Mouse (Mus musculus): Measurements from ENCODE around the gene Itih4. TPM values are rescaled to one million over a fixed set of nuclear protein-coding genes. Genes with fewer than 3 reads are reported as not detected.

Gene Itih4
- polyA plus RNA-seq, 1 experiment = 0.21 TPM

GRCm38 (mm10) chr14:30857990-30858389 is 28.3 kb upstream of the Itih4 start:
- peak; percentile 32; the same call in 1 of the 2 replicates for TF ChIP-seq CTCF (IDR thresholded peaks at IDR 0.05; ENCODE audit: control insufficient read depth, insufficient read depth, insufficient replicate concordance, low read depth, low read length)
- TF ChIP-seq POLR2A (IDR thresholded peaks at IDR 0.05; ENCODE audit: control insufficient read depth, low read depth, low read length) = no peak
- Histone ChIP-seq H3K4me1 (ENCODE audit: control insufficient read depth, insufficient read depth, low read length) (no peaks in the 10 kb centered on the region), H3K27ac (ENCODE audit: control insufficient read depth, insufficient read depth, low read depth, low read length) (no peak overlapping the region), H3K36me3 (ENCODE audit: control insufficient read depth, insufficient read depth, low read length) (no peaks in the 10 kb centered on the region), H3K4me3 (ENCODE audit: control insufficient read depth, low read depth, low read length) (no peak overlapping the region), H3K27me3 (ENCODE audit: control insufficient read depth, insufficient read depth, low read length) (no peaks in the 10 kb centered on the region)

DNA sequence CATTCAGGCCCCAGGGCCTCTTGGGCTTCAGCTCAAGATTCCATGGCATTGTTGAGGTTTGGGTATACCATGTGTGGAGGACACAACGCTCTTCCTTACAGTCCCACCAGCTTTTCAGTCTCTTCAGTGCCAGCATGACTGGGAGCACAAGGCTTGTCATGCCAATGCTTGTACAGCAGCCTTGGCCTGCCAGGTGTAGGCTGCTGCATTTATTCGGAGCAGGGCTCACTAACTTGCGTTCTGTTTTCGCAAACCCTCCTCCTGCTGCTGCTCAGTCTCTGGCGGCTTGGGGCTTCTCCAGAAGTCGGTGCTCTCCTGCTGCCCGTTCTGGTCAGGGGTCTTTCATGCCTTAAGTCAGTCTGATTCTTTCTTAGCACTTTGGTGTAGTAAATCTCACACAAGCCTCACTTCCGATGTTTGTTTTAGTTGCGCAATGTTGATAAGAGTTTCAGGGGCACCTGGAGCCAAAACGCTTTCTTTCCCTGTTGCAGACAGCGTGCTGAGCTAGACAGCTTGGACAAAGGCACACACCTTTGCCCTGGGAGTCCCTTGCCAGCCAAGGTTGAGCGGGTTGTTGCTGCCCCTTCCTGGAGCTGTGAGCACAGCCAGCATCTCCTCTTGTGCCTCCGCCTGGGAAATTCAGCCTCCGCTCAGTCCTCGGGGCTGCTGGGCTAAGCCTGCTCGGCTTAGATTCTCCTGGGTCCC is 24.7 kb upstream of the Itih4 start:
- no peak overlapping the region for H3K27ac ChIP-seq (ENCODE audit: control insufficient read depth, insufficient read depth, low read depth, low read length)

GRCm38 (mm10) chr14:30862368-30862767 is 23.9 kb upstream of the Itih4 start:
- Histone ChIP-seq H3K36me3 (ENCODE audit: control insufficient read depth, insufficient read depth, low read length) (no peaks in the 10 kb centered on the region), H3K4me1 (ENCODE audit: control insufficient read depth, insufficient read depth, low read length) (no peaks in the 10 kb centered on the region), H3K27me3 (ENCODE audit: control insufficient read depth, insufficient read depth, low read length) (no peaks in the 10 kb centered on the region), H3K27ac (ENCODE audit: control insufficient read depth, insufficient read depth, low read depth, low read length) (no peak overlapping the region), H3K4me3 (ENCODE audit: control insufficient read depth, low read depth, low read length) (no peak overlapping the region)
- TF ChIP-seq CTCF (IDR thresholded peaks at IDR 0.05; ENCODE audit: control insufficient read depth, insufficient read depth, insufficient replicate concordance, low read depth, low read length) (no peak), POLR2A (IDR thresholded peaks at IDR 0.05; ENCODE audit: control insufficient read depth, low read depth, low read length) (no peak)

More for the DNA sequence above, 24.7 kb upstream of the Itih4 start:
- TF ChIP-seq POLR2A (IDR thresholded peaks at IDR 0.05; ENCODE audit: control insufficient read depth, low read depth, low read length) (no peak), CTCF (IDR thresholded peaks at IDR 0.05; ENCODE audit: control insufficient read depth, insufficient read depth, insufficient replicate concordance, low read depth, low read length) (no peak)
- Histone ChIP-seq H3K4me1 (ENCODE audit: control insufficient read depth, insufficient read depth, low read length) (no peaks in the 10 kb centered on the region), H3K27me3 (ENCODE audit: control insufficient read depth, insufficient read depth, low read length) (no peaks in the 10 kb centered on the region), H3K36me3 (ENCODE audit: control insufficient read depth, insufficient read depth, low read length) (no peaks in the 10 kb centered on the region), H3K4me3 (ENCODE audit: control insufficient read depth, low read depth, low read length) (no peak overlapping the region)

DNA sequence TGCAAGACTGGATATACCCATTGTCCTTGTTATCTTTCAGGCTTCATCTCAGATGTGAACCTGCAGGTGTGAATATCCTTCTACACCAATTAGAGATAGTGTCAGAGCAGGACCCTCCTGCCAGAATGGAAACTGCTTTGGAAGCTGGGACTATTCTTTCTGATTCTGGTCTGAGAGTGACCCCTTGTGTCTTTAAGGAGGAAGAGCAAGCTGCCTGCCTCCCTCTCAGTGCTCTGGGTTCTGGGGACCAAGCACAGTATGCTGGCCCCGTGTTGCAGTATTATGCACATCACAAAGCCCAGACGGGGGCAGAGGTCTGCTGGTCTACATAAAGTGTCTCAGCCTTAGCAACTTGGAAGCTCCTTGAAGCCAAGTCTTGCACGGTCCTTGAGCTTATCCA is 21.0 kb upstream of the Itih4 start:
- no peak overlapping the region for H3K4me3 ChIP-seq (ENCODE audit: control insufficient read depth, low read depth, low read length)
- H3K27me3 ChIP-seq (ENCODE audit: control insufficient read depth, insufficient read depth, low read length) = no peaks in the 10 kb centered on the region
- no peak overlapping the region for H3K27ac ChIP-seq (ENCODE audit: control insufficient read depth, insufficient read depth, low read depth, low read length)
- peaks cover 4% of the 10 kb centered on the region; the same call in 1 of the 2 replicates for H3K4me1 ChIP-seq (ENCODE audit: control insufficient read depth, insufficient read depth, low read length)
- no peaks in the 10 kb centered on the region for H3K36me3 ChIP-seq (ENCODE audit: control insufficient read depth, insufficient read depth, low read length)
- TF ChIP-seq POLR2A (IDR thresholded peaks at IDR 0.05; ENCODE audit: control insufficient read depth, low read depth, low read length) (no peak), CTCF (IDR thresholded peaks at IDR 0.05; ENCODE audit: control insufficient read depth, insufficient read depth, insufficient replicate concordance, low read depth, low read length) (peak; percentile 34; the same call in 1 of the 2 replicates)

- no peak for TF ChIP-seq POLR2A (IDR thresholded peaks at IDR 0.05; ENCODE audit: control insufficient read depth, low read depth, low read length)
- peak; percentile 90; the same call in 1 of the 2 replicates for TF ChIP-seq CTCF (IDR thresholded peaks at IDR 0.05; ENCODE audit: control insufficient read depth, insufficient read depth, insufficient replicate concordance, low read depth, low read length)
- no peaks in the 10 kb centered on the region for H3K36me3 ChIP-seq (ENCODE audit: control insufficient read depth, insufficient read depth, low read length)
- H3K27me3 ChIP-seq (ENCODE audit: control insufficient read depth, insufficient read depth, low read length) = no peaks in the 10 kb centered on the region
- no peak overlapping the region for H3K4me3 ChIP-seq (ENCODE audit: control insufficient read depth, low read depth, low read length)
- H3K4me1 ChIP-seq (ENCODE audit: control insufficient read depth, insufficient read depth, low read length) = peaks cover 4% of the 10 kb centered on the region; the same call in 1 of the 2 replicates
- H3K27ac ChIP-seq (ENCODE audit: control insufficient read depth, insufficient read depth, low read depth, low read length) = no peak overlapping the region
Measured at GRCm38 (mm10) chr14:30867042-30867441, 19.2 kb upstream of the Itih4 start.

DNA sequence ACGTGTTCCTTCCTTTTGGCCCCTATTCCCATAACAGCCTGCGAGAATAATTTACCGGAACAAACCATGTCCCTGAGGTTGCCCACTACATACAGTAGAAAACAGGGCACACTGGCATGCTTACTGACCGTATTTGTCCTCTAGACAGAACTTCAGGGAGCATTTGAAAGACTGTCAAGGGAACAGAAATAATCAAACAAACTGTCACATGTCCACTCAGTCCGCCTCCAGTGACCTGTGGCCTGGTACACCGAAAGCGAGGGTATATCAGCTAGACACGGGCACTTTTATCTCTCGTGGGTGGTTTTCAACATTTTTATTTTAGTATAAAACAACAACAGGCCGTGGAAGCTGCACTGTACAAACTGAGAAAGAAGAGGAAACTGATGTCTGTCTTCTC is 17.4 kb upstream of the Itih4 start:
- H3K4me3 ChIP-seq (ENCODE audit: control insufficient read depth, low read depth, low read length) = no peak overlapping the region
- no peak for TF ChIP-seq POLR2A (IDR thresholded peaks at IDR 0.05; ENCODE audit: control insufficient read depth, low read depth, low read length)
- TF ChIP-seq CTCF (IDR thresholded peaks at IDR 0.05; ENCODE audit: control insufficient read depth, insufficient read depth, insufficient replicate concordance, low read depth, low read length) = no peak
- no peak overlapping the region for H3K27ac ChIP-seq (ENCODE audit: control insufficient read depth, insufficient read depth, low read depth, low read length)
- H3K27me3 ChIP-seq (ENCODE audit: control insufficient read depth, insufficient read depth, low read length) = no peaks in the 10 kb centered on the region
- H3K4me1 ChIP-seq (ENCODE audit: control insufficient read depth, insufficient read depth, low read length) = peaks cover 4% of the 10 kb centered on the region; the same call in 1 of the 2 replicates
- H3K36me3 ChIP-seq (ENCODE audit: control insufficient read depth, insufficient read depth, low read length) = no peaks in the 10 kb centered on the region

GRCm38 (mm10) chr14:30869391-30869801 is 16.9 kb upstream of the Itih4 start:
- no peak overlapping the region for H3K4me3 ChIP-seq (ENCODE audit: control insufficient read depth, low read depth, low read length)
- H3K4me1 ChIP-seq (ENCODE audit: control insufficient read depth, insufficient read depth, low read length) = peaks cover 4% of the 10 kb centered on the region; the same call in 1 of the 2 replicates
- no peaks in the 10 kb centered on the region for H3K36me3 ChIP-seq (ENCODE audit: control insufficient read depth, insufficient read depth, low read length)
- TF ChIP-seq POLR2A (IDR thresholded peaks at IDR 0.05; ENCODE audit: control insufficient read depth, low read depth, low read length) = no peak
- TF ChIP-seq CTCF (IDR thresholded peaks at IDR 0.05; ENCODE audit: control insufficient read depth, insufficient read depth, insufficient replicate concordance, low read depth, low read length) = no peak
- no peaks in the 10 kb centered on the region for H3K27me3 ChIP-seq (ENCODE audit: control insufficient read depth, insufficient read depth, low read length)
- H3K27ac ChIP-seq (ENCODE audit: control insufficient read depth, insufficient read depth, low read depth, low read length) = peak overlapping the region; percentile 47
